Mouse (Mus musculus) urinary bladder, postnatal 4 days (tissue): ENCODE measurements around the gene Gm13889.

Experiments
- DNase-seq, 2 experiments: peaks; one replicate each; pipeline ENCODE4 v3.0.0; 2021 to 2022; ENCODE audit warnings: low spot score in 2 of 2

Gm13889 gene

DNA sequence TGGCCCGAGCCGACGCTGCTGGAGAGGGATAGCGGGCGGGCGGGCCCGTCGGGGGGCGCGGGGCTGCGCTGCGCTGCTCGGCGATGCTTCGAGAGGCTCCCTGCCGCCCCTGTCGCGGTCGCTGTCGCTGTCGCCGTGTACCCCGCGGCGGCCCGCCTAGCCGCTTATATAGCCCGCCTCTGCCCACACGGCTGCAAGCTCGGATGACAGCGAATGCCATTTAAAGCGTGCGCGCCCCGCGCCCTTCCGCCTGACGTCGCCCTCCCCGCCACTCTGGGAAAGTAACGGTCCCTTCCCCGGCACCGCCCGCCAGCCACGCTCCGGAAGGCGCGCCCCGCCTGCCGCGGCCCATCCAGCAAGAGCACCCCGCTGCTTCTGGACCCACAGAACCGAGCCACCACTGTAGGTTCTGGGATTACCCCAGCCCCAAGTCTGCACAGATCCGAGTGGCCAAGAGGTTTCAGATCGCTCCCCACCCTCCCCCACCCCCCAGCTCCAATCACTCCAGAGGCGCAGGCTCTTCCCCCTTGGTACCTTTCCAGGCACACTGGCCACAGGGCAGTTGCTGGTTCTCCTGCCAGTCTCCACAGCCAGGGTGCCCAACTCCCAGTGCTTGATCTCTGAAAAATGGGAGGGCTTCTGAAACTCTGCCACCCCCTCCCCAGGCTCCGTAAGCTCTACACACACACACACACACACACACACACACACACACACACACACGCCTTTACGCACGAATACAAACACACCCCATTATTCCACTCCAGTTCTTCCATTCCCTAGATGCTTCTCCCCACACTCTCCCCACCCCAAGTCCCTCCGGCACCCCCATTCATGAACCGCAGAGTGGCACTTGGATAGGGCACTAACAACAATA lies at the start of gene Gm13889:
TSS of gene Gm13889 (minus strand) at position 294 of the 877 bp plus-strand sequence.
- DNase-seq = peak; percentile 54 to 69

DNA sequence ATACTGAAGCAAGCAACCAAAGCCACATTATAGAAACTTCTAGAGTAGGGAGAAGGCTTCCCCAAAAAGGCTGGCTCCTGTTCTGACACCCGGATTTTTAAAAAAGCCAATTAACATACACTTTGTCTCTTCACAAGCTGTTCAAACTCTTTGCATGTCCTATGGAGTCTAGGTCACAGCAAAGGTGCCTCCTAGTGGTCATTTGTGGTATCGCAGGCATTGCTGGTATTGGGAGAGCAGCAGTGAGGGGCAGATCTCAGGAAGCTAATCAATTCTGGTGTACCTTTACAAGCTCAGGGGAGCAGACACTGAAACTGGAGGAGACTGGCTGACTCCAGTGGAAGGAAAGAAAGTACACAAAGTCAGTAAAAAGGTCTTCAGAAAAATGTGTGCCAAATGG lies 45.3 kb upstream of the Gm13889 start:
- peak; percentile 63 to 90 for DNase-seq

DNA sequence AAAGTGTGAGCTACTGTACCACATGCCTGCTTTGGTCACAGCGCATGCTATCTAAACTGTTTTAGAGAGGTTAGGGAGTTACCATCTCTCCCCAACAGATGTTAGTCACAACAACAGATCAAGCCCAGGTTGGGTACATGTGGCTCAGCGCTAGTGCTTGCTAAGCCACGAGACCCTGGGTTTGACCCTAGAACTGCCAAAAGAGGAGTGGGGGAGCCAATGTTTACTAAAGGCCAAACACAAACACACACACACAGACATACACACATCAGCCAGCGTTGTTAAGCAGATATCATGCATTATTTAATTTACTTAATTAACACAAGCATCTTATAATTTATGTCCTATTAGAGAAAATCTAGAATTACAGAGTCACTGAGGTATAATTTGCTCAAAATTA lies 44.9 kb upstream of the Gm13889 start:
- no peak for DNase-seq

DNA sequence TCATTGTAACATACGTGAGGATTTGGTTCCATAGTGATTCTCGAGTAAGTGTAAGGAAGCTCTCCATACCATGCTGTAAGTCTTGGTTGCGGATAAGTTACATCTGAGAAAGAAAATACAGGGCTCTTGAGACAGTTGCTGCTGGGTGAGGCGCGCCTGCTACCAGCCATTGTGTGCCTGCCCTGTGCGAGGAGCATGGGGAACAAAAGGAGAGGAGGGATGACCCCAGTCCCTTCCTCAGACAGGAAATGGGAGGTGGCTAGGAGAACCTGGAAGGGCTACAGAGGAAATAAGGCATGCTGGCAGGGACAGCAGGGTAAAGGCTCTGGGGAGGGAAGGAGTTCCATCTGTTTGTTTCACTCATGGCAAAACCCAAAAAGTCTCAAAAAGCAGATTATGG lies 44.4 kb upstream of the Gm13889 start:
- DNase-seq = no peak

DNA sequence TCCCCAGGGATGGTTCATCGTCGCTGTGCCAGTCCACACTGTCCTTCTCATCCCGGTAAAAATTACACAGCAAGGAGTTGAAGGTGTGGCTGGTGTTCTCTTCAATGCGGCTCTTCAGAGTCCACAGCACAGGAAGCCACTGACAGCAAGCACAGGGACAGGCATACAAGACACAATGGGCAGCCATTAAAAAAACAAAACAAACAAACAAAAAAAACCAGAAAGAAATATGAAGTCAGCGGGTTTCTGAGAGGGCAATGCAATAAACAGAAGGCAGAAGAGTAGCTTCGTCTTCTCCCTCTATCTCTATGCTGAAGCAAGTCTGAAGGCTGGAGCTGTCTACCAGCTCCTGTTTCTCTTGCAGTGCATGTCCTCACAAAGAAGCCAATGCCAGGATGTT lies 39.3 kb upstream of the Gm13889 start, which contains the start of gene Gm27027:
TSS of gene Gm27027 (minus strand) at position 101 of the 400 bp plus-strand sequence.
- DNase-seq = no peak

DNA sequence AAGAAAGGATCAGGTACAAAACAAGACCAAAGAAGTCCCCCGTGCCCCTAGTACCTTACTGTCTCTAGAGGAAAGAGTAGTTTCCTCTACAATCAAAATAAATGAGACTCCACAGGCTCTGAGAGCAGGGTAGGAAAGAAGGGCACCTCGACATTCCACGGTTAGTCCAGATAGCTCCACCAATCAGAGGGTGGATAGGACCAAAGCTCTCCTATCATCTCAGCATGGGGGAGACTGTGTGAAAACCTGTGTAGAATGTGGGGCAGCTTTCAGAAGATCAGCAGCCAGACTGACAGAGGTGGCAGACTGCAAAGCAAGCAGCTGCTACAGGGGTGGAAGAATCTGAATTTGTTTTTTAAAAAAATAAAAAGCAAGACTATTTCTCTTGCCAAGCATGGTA lies 35.8 kb upstream of the Gm13889 start:
- DNase-seq = no peak

DNA sequence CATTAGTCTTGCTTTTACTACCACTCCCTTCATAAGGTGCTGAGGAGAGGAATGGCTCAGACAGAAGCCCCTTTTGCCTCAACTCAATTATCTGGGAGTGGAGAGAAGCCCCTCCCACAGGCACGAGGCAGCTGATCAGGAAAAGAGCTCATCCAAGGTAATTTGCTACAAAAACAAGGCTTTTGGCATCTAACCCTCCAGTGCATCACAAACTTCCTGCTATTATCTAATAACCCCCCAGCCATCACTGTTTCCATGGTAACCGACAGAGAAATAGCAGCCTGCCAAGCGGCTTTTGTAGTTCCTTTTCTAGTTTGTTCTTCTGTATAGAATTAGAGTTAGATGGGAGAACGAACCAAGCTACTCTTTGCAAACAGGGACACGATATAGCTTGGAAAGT lies 35.3 kb upstream of the Gm13889 start:
- no peak for DNase-seq

DNA sequence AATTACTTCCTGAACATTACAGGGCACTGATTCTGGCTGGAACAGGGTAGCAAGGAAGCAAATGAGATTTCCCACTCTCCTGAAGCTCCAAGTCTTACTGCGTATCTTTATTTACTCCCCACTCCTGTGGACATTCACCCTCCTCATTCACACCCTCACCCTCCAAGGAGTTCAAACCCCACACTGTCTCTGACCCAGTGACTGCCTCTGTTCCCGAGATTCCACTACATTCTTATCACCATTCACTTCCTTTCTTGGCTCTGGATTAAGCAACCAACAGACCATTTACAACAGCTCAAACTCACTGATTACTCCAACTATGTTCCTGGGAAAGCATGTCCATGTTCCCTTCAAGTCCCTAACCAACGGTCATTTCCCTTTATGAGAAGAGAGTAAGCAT lies 34.3 kb upstream of the Gm13889 start:
- no peak for DNase-seq

DNA sequence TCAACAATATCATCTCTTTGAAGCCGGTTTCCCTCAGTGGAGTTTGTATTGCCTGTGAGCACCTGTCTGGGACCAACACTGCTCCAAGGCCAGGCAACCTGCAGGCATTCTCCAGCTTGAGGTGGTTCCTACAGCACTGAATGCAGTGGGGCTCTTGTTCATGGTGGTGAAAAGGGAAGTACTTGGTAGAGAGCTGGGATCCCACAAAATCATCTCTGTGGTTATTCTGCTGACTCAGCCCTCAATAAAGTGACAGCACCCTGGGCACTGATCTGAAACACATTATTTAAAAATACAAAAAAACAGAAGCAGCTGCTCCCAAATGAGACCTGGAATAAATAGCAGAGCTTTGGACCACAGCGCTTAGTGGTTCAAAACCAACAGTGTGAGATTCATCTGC lies 31.4 kb upstream of the Gm13889 start:
- no peak for DNase-seq

DNA sequence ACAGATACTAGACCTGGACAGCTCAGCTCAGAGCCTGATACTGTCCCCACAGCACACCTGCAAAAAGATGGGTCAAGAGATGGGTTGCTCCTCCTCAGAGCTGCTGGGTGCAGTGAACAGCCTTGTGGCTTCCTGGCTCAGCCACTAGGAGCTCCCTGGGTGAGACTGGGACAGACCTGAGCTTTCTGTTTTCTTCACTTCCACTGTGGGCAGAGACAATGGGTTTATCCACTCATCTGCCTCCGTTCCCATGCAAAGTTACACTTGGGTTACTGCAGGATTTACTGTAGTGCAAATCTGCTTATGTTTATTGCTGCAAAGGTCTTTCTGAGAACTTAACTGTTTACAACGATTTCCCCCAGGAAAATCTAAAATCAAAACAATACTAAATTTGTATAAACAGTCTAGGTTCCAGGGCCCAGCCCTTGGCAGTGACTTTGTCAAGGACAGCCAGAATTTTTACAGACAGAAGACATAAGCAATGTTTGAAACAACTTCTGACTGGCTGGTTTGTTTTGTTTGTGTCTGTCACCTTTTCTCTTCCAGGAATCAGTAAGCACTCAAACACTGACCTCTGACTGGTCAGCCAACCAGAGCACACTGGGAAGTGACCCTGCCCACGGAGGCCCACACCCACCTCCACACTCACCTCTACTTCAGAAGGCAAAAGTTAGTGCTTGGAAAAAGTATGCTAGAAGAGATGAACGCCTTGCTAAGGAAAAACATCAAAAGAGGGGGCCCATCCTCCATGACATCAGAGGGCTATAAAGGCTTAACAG lies 25.6 kb upstream of the Gm13889 start:
- no peak for DNase-seq

DNA sequence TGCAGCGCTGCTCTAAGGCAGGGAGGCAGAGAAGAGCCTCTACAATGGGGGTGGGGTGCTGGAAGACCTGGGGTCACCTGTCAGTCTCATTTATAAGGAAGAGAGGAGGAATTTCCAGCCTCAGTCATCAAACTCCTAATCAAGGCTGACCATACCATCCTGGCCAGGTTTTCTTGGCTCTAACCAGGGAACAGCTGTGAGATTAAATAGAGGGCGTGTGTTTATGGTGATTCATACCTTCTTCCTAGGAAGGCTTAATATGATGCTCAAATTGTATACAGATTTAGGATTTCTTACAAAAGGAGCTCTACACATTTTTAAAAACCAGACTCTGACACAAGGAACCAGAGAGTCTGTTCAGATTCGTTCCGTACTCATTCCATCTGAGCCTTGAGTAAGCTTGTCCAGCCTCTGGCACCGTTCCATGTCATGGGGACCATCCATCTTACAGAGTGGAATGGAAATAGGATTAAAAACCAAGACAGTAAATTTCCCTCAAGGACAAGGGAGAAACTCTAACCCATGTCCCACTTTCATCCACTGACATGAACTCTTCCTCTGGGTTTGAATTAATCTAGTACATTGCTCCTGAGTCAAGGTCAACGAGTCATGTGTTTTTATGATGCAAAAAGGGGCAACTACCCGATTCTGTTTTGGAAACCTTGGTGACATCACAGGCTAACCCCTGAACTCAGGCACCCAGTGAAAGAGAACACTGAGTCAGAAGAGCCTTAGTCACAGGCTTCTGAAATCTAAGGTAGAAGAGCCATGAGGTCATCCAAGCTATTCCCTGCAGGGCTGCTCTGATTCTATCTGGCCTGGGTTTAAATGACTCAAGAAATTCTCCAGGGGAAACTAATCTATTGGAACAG lies 22.5 kb upstream of the Gm13889 start:
- DNase-seq = no peak

DNA sequence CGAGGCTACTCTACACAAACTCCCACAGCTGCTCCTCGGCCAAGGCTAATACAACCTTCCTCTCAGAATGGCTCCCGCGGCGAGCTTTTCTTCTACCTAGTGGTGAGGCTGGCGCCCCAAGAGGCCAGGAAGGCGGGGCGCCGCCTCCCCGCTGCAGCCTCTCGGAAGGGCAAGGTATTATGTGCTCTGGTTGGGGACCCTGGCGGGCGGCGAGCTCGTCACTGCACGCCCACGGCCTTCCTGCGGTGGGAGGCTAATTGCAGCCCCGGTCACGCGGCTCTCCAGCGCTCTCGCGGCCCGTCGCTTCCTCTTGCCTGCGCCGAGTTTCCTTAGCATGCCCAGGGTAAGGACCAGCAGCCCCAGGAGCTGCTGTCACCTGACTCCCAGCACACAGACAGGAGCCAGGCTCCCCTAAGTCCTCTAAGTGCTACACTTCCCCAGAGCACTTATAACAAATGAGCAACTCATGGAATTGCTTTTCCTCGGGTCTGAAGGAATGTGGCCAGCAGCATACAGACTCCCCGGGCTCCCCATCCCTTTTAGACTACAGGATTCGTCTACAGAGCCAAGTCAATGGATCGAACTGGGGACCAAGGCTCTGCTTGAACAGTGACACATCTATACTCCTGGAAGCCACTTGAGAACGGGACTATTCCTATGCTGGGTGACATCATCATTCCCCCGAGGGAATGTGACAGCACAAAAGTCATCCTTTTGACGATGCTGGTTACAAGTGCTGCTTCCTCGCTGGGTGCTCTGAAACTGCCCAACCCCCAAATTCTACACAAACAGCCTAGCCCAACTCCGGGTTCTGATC lies 19.6 kb upstream of the Gm13889 start:
- peak; percentile 37 to 69 for DNase-seq

DNA sequence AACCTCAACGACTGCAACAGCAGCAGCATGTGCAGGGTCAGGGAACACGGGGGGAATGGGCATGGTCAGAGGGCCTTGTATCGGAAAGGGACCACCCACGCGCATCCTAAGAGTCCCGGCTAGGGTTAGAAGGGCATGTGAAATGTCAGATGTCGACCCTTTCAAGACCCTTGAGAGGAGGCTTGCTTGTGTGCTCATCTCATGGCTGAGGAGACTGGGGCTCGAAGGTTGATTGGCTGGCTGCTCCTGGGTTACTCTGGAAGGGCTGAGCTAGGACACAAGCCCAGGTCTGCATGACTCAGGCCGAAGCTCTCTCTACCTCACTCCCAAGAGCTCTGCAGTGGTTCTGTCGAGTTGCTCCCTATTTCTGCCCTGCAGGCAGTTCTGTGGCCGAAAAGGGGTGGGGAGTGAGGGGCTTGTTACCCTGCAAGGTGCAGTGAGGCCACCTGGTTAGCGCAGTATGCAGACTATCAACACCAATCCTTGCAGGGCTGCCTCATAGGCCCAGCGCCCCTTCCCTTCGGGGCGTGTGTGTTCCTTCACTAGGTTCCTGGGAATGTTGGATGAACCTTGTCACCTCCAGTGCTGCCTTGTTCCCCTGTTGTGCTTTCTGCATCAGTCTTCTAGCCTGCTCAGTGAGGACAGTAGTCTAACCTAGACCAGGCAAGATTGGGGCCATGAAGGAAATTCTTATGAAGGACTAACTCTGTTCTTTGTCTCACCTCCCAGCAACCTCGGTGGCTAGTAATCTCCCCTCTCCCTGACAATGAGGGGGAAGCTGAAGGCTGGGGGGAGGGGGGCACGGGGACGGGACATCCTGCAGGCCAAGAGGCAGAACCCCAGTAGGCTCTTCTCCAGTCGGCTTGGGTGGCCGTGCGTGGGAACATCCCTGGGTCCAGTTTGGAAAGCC lies 18.8 kb upstream of the Gm13889 start:
- DNase-seq = no peak

DNA sequence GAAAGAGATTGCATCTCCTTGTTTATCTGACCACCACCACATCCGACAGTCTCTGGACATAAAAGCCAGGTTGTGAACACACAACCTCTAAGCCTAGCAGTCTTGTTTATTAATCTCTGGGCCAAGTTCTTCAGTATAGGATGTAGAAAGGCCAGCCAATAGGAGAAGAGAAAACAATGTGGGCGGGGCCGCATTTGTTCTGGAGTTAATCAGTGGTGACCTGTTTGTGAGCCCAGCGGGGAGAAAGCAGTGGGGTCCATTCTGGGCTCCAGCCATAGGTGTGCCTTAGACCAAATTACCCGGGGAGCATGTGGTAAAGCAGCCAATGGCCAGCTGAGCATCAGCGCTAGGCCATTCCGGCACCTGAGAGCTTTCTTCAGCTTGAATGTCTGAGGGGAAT lies 18.0 kb upstream of the Gm13889 start:
- DNase-seq = no peak

DNA sequence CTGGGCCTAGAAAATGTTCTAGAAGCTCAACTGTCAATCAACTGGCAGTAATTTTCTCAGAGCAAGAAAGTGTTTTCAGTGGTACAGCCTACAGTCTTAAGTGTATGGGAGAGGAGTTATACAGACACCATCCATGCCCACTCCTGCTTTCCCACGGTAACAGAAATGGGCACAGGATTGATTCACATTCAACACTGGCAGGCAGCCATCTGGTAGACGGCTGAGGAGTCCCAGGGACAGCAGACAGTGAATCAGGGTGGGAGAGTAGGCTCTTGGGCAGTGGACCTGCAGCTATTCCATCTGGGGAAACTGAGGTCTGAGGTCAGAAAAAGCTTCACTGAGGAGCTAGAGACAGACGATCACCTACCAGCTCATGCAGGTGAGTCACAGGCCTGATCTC lies 14.6 kb upstream of the Gm13889 start:
- DNase-seq = no peak

DNA sequence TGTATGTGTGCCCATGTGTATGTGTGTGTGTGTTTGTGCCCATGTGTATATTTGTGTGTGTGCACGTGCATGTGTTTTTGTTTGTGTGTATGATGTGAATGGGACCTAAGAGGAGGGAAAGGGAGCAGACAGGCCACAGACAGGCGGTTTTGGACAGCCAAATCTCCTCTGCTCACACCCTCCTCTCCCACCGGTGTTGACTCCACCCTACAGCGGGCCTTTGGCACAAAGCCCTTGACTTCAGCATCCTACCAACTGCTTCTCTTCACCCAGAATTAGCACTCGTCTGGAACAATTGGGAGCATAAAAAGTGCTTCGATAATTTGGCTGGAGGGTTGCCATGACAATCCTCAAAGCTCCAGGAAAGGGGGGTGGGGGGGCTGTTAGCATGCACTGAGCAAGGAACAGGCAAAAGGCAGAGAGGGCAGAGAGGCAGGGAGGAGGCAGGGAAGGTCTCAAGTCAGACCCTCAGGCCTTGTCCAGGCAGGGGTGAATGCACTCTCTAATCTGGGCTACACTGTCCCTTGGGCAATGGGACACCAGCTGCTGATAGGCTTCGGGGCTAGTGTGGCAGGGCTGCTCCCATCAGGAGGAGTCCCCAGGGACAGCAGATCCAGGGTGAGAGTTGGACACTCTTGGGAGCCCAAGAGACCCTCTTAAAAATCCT lies 7.6 kb upstream of the Gm13889 start:
- DNase-seq = no peak

DNA sequence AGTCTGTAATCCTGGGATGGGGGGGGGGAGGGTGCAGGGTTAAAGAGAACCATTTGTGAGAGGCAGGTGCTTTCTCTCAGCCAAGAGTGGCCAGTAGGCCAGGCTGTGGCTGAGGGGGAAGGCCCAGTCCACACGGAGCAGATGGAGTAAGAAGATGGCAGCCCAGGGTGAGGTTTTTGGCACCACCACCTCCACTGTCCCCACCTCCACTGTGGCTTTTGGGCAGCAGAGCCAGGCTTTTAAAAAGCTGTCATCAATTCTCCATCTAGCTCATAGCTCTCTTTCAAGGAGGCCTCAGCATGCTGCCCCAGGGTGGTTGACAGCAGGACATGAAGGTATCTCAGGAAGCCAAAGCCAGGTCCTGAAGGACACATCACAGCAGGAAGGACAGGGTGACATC lies 6.8 kb upstream of the Gm13889 start:
- DNase-seq = no peak

DNA sequence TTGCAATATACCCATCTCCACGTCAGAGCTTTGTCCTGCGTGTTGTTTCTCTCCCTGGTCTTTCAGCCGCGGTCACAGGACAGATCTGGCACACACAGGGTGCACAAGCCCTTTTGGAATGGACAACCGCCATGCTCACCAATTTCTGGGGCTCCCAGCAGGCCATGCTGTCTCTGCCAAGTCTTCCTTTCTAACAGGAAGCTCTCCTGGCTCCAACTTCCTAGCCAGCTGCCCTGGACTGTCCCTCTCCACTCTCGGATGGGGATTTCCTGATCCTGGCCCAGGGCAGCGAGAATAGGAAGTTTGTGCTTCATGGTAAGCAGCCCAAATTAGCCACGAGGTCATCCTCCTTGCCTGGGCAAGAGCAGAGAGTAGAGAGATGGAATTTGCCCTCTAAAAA lies 4.7 kb upstream of the Gm13889 start:
- no peak for DNase-seq

DNA sequence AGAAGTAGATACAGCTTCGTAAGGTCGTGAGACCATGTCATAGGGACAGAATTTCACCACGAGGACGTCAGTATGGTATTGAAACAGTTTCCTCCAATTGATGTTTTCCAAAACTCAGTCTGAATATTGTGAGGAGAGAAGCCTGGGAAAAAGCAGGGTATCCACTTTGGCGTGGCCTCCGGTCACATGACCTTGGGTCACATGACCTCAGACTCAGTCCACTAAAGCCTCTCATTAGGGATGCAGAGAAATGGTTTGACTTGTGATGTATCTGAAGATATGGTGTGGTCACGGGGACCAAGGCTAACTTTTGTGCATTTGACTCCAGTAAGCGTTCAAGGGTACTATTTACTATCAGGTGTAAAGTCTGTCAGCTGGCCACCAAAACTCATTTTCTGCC lies 2.3 kb upstream of the Gm13889 start:
- no peak for DNase-seq

DNA sequence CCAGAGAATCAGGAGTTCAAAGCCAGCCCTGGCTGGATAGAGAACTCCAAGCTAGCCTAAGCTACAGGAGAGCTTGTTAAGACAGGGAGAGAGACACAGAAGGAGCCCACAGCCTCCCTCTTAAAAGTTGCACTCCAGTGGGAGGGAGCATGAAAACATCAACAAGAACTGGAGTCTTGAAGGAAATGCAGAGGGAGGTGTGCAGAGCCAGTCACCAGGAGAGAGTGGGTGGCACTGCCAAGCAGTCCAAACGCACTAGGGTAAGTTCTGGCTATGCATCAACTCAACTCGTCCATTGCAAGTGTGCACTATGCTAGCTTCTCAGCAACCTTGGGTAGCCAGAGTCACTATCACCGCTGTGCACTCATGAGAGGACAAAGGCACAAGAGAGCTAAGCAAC lies 1.2 kb upstream of the Gm13889 start:
- no peak for DNase-seq
